Mouse (Mus musculus) splenic B cell, adult 2 months (primary cell): Measurements from ENCODE around the gene Taar6.

Source experiments
- DNase-seq: peaks from one replicate; pipeline ENCODE4 v3.0.0-alpha.2; 2011; ENCODE audit warnings: low read depth, low spot score
- H3K27me3 ChIP-seq: 2 replicates; pipeline ENCODE4 v1.6.1; 2012; ENCODE audit warnings: mild to moderate bottlenecking, low read length, moderate library complexity, mixed read lengths; ENCODE audit not compliant: control insufficient read depth, poor library complexity, insufficient read depth, severe bottlenecking
- H3K36me3 ChIP-seq: 2 replicates; pipeline ENCODE4 v1.6.1; 2012; ENCODE audit warnings: mild to moderate bottlenecking, low read length, moderate library complexity, mixed read lengths; ENCODE audit not compliant: control insufficient read depth, poor library complexity, insufficient read depth, severe bottlenecking

Gene Taar6

GRCm38 (mm10) chr10:23985546-23985945 lies at the start of gene Taar6:
TSS of gene Taar6 (minus strand) at chr10:23985646.
- no peaks in the 10 kb centered on the region for H3K27me3 ChIP-seq
- H3K36me3 ChIP-seq = no peaks in the 10 kb centered on the region
- no peak for DNase-seq

GRCm38 (mm10) chr10:24031347-24031746 lies 45.9 kb upstream of the Taar6 start:
- DNase-seq = no peak
- no peaks in the 10 kb centered on the region for H3K36me3 ChIP-seq
- no peaks in the 10 kb centered on the region for H3K27me3 ChIP-seq

GRCm38 (mm10) chr10:24026922-24027321 lies 41.5 kb upstream of the Taar6 start, which contains the start of gene Taar7d:
TSS of gene Taar7d (plus strand) at chr10:24027222.
- Histone ChIP-seq H3K36me3 (no peaks in the 10 kb centered on the region), H3K27me3 (no peaks in the 10 kb centered on the region)
- no peak for DNase-seq

- Histone ChIP-seq H3K36me3 (no peaks in the 10 kb centered on the region), H3K27me3 (no peaks in the 10 kb centered on the region)
- DNase-seq = no peak
These were observed 22.7 kb upstream of the Taar6 start for GRCm38 (mm10) chr10:24008143-24008542.

GRCm38 (mm10) chr10:24007034-24007433 lies 21.6 kb upstream of the Taar6 start:
- no peaks in the 10 kb centered on the region for H3K36me3 ChIP-seq
- DNase-seq = no peak
- no peaks in the 10 kb centered on the region for H3K27me3 ChIP-seq

GRCm38 (mm10) chr10:24006442-24006841 lies 21.0 kb upstream of the Taar6 start:
- no peaks in the 10 kb centered on the region for H3K27me3 ChIP-seq
- H3K36me3 ChIP-seq = no peaks in the 10 kb centered on the region
- DNase-seq = no peak

- DNase-seq = no peak
- Histone ChIP-seq H3K27me3 (no peaks in the 10 kb centered on the region), H3K36me3 (no peaks in the 10 kb centered on the region)
These were observed 14.2 kb upstream of the Taar6 start, which contains the start of gene Taar7b for GRCm38 (mm10) chr10:23999639-24000038. TSS of gene Taar7b (plus strand) at chr10:23999939.

GRCm38 (mm10) chr10:23993381-23993780 lies 7.9 kb upstream of the Taar6 start, which contains the start of gene Taar7a:
TSS of gene Taar7a (minus strand) at chr10:23993481.
- Histone ChIP-seq H3K27me3 (no peaks in the 10 kb centered on the region), H3K36me3 (no peaks in the 10 kb centered on the region)
- DNase-seq = no peak

- H3K27me3 ChIP-seq = no peaks in the 10 kb centered on the region
- DNase-seq = no peak
- no peaks in the 10 kb centered on the region for H3K36me3 ChIP-seq
These were observed 973 bp upstream of the Taar6 start for GRCm38 (mm10) chr10:23986419-23986818.

- peak; percentile 45 for DNase-seq
- H3K27me3 ChIP-seq = no peaks in the 10 kb centered on the region
- H3K36me3 ChIP-seq = no peaks in the 10 kb centered on the region
These were observed 6.3 kb downstream of the Taar6 start for GRCm38 (mm10) chr10:23978901-23979705.

- H3K27me3 ChIP-seq = no peaks in the 10 kb centered on the region
- DNase-seq = no peak
These were observed 7.5 kb downstream of the Taar6 start for GRCm38 (mm10) chr10:23977958-23978357.

GRCm38 (mm10) chr10:23971256-23971655 lies 14.2 kb downstream of the Taar6 start:
- Histone ChIP-seq H3K36me3 (no peaks in the 10 kb centered on the region), H3K27me3 (no peaks in the 10 kb centered on the region)
- no peak for DNase-seq

More at GRCm38 (mm10) chr10:23977958-23978357, 7.5 kb downstream of the Taar6 start:
- no peaks in the 10 kb centered on the region for H3K36me3 ChIP-seq

- Histone ChIP-seq H3K36me3 (no peaks in the 10 kb centered on the region), H3K27me3 (no peaks in the 10 kb centered on the region)
- no peak for DNase-seq
These were observed 14.7 kb downstream of the Taar6 start, which contains the start of gene Taar5 for GRCm38 (mm10) chr10:23970656-23971165. TSS of gene Taar5 (plus strand) at chr10:23970706.

- Histone ChIP-seq H3K27me3 (no peaks in the 10 kb centered on the region), H3K36me3 (no peaks in the 10 kb centered on the region)
- DNase-seq = peak; percentile 1
These were observed 20.4 kb downstream of the Taar6 start for GRCm38 (mm10) chr10:23964921-23965610.

GRCm38 (mm10) chr10:23963444-23963843 lies 22.0 kb downstream of the Taar6 start:
- H3K36me3 ChIP-seq = no peaks in the 10 kb centered on the region
- no peaks in the 10 kb centered on the region for H3K27me3 ChIP-seq
- DNase-seq = no peak
